Mouse (Mus musculus) right cerebral cortex, postnatal 10 days (tissue): Measurements from ENCODE around the gene Cpxm2.
A peak's percentile ranks its signal among the peaks of the same experiment; 100 is the strongest.

Experiments
- DNase-seq, 2 experiments: peaks; one replicate each; pipeline ENCODE4 v3.0.0; 2021; ENCODE audit warnings: low spot score in 2 of 2

Cpxm2 gene

GRCm38 (mm10) chr7:132025591-132025990 is 128.9 kb downstream of the Cpxm2 start:
- DNase-seq, result no peak

GRCm38 (mm10) chr7:132015933-132016332 is 138.6 kb downstream of the Cpxm2 start:
- no peak for DNase-seq

GRCm38 (mm10) chr7:132015193-132015592 is 139.3 kb downstream of the Cpxm2 start:
- no peak for DNase-seq

GRCm38 (mm10) chr7:132013970-132014369 is 140.6 kb downstream of the Cpxm2 start:
- no peak for DNase-seq

- DNase-seq, result peak; percentile 58 to 80
Observed at GRCm38 (mm10) chr7:132012969-132013679, 141.4 kb downstream of the Cpxm2 start.

- DNase-seq, result no peak
Observed at GRCm38 (mm10) chr7:132009002-132009401, 145.5 kb downstream of the Cpxm2 start.

- DNase-seq, result peak; percentile 38 to 50
Observed at GRCm38 (mm10) chr7:132005996-132006696, 148.4 kb downstream of the Cpxm2 start.

GRCm38 (mm10) chr7:131992873-131993272 is 161.7 kb downstream of the Cpxm2 start:
- no peak for DNase-seq

- no peak for DNase-seq
Observed at GRCm38 (mm10) chr7:131992226-131992625, 162.3 kb downstream of the Cpxm2 start.

GRCm38 (mm10) chr7:131989056-131989455 is 165.5 kb downstream of the Cpxm2 start:
- no peak for DNase-seq
